Mouse (Mus musculus): ENCODE results near the gene Rpl21. TPM values are rescaled to one million over a fixed set of nuclear protein-coding genes. Genes with fewer than 3 reads are reported as not detected.
A peak's percentile ranks its signal among the peaks of the same experiment; 100 is the strongest.

Rpl21 gene
- total RNA-seq, 4 experiments from 2014 or later, result 131 to 217 (median 174) TPM

DNA sequence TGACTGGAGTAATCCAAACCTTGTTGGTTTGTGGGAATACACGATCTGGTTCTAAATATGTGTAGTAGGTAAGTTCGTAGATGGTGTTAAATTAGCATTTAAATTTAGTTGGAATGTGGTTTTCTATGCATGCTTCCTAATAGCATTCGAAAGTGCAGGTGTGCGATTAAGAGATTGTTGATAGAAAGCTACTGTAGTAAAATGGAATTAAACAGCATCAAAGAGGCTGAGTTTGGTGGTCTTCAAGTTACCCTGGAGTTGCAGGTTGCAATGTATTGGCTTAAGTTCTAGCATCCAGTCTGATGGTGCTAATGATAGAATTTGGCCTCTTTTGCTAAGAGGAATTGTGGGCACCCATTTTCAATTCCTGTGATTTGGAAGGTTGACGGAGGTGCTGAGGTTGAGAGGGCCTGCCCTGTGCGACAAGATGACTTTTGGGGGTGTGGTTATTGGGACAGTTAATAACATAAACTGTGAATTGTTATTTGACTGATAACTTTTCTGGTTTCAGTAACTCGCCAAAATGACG is 1.0 kb downstream of the Rpl21 start:
- DNase-seq (ENCODE audit: low spot score in 2 of 2), result no peak

DNA sequence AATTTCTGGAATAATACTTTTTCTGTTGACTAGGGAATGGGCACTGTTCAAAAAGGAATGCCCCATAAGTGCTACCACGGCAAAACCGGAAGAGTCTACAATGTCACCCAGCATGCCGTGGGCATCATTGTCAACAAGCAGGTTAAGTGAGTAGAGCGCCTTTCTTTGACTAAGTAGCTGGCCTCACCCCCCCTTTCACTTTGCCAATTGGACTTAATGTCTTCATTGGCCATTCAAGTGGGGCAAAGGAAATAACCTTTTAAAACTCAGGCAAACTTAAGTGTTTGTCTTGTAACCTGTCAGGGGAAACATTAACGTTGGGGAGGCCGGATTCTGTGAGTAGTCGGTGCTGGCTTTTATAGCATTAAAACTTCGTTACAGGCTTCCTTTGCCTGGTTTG is 2.3 kb downstream of the Rpl21 start:
- DNase-seq (ENCODE audit: low spot score in 2 of 2), result no peak

DNA sequence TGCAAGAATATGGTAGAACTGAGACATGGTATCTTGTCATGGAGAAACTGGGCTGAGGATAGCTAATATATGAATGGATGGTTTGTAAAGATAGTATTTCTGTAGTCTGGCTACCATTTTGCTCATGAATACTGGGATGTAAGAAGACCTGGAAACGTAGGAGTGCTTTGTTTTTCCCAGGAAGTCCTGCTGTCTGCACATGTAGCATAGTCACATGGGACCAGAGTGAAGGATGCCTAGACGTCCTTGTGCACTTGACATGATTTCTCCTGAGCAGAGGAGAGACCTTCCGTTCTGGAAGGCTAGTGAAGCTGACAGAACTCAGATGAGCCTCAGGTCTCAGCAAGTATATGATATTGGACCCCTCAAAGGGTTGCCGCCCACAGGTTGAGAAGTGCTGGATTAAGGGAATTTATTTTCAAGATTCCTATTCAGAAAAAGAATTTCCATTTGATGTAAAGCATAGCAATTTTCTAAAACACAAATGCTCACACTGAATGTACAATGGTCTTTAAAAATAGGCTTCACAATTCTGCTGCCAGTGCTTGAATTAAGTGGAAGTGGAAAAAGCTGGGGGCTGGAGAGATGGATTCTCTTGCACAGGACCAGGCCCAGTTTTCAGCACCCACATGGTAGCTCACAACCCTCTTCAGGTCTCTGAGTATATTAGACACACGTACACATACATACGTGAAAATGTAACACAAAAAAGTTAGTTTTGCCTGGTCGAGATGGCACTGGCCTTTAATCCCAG is 5.5 kb downstream of the Rpl21 start:
- no peak for DNase-seq (ENCODE audit: low spot score in 2 of 2)

DNA sequence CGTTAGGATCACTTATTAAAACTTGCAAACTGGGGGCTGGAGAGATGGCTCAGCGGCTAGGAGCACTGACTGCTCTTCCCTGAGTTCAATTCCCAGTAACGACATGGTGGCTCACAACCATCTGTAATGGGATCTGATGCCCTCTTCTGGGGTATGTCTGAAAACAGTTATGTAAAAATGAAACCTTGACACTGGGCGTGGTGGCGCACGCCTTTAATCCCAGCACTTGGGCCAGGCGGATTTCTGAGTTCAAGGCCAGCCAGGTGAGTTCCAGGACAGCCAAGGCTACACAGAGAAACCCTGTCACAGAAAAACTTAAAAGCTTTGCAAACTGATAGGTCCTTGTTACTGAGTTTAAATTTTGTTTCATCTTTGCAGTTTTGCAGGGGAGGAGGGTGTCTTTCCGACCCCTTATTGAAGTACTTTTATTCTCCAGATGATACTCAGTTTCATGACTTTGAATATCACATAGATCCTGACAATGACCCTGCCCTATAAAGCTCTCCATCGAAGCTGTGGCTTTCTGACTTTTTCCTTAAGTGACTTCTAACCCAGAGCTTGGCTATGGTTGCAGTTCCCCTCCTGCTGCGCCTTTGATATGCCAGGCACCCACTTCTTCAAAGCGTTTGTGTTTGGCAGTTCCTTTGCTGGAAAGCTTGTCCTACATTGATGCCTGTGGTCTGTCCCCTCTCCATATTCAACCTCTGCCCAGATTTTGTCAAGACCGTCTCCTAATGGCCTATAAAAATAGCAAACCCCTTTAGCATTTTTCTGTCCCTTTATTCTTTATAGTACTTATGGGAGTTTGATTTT is 6.4 kb downstream of the Rpl21 start:
- no peak for DNase-seq (ENCODE audit: low spot score in 2 of 2)

DNA sequence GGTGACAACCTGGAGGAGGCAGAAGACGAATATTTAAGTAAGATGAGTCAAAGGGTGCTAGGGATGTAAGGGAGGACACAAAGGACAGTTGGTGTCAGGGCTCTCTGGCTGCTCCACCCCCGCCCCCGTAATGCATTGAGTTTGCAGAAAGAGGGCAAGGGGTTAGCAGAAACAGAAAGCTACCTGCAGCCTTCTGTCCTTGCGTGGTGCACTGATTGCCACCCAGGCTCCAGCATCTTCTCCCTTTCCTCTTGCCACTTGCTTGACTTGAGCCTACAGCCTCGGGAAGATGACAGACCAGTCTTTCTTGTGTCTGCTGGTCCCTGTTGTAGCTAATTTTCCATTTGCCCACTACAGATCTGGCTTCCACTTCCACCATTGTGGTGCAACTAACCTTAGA is 7.1 kb downstream of the Rpl21 start:
- no peak for DNase-seq (ENCODE audit: low spot score in 2 of 2)

DNA sequence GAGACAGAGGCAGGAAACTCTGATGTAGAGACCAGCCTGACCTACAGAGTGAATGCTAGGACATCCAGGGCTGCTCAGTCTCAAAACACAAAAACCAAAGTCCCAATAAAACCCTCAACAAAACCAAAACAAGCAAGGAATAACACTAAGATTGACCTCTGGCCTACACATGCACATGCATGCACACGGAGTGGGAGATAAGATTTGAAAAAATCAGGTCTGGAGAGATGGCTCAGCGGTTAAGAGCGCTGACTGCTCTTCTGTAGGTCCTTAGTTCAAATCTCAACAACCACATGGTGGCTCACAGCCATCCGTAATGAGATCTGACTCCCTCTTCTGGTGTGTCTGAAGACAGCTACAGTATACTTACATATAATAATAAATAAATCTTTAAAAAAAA is 7.7 kb downstream of the Rpl21 start:
- no peak for DNase-seq (ENCODE audit: low spot score in 2 of 2)

DNA sequence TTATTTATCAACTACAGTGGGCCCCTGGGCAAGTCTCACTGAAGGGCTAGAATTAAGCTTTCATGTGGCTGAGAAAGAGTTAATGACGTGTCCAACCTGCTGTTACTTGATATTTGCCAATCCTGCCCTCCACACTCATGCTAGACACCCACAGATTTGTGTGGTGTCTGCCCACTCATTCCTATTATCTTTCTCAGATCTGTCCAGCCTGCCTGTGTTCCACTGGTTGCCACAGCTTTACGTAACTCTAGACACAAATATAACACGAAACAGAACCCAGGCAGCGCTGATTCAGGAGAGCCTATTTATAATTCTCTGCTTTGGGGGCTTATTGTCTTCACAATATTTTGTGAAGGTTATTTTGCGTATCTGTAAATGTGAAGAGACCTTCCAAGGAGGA is 8.6 kb downstream of the Rpl21 start:
- no peak for DNase-seq (ENCODE audit: low spot score in 2 of 2)

DNA sequence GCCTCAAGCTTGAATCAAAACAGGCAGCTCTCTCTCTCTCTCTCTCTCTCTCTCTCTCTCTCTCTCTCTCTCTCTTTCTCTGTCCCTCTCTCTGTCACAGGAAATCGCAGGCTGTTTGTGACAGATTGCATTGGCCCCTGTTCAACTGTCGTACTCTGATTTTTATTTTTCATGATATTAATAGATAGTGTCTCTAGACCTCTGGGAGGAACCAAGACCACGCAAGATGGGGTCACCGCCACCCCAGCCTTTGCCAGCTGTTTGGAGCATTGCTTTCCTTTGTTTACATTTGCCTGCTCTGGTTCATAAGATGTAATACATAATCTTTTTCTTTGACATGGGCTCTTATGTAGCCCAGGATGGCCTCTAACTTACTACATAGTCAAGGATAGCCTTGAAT is 9.3 kb downstream of the Rpl21 start:
- no peak for DNase-seq (ENCODE audit: low spot score in 2 of 2)

DNA sequence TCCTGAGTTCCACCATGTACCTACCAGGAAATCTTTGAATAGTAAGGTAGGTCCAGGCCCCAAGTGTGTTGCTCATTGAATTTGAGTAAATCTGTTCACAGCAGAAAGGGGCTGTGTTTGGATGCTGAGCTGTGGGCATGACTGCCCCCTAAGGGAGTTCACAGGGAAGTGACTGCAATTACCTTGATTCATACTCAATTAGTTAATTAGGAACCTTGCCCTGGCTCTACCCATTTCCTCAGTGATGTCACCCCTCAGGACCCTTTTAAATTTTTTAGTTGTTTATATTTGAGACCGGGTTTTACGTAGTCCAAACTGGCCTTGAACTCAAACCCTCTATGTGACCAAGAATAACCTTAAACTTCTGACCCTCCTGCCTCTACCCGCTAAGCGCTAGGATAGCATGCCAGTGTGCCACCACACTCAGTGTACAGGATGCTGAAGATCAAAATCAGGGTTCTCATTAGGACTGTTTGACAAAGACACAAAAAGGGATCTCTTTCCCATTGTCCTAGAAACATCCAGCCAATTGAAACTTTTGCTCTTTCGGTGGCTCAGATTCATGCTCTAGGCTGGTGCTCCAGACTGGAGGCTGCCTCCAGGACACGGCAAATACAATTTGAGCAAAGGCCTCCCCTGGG is 11.7 kb downstream of the Rpl21 start:
- no peak for DNase-seq (ENCODE audit: low spot score in 2 of 2)

DNA sequence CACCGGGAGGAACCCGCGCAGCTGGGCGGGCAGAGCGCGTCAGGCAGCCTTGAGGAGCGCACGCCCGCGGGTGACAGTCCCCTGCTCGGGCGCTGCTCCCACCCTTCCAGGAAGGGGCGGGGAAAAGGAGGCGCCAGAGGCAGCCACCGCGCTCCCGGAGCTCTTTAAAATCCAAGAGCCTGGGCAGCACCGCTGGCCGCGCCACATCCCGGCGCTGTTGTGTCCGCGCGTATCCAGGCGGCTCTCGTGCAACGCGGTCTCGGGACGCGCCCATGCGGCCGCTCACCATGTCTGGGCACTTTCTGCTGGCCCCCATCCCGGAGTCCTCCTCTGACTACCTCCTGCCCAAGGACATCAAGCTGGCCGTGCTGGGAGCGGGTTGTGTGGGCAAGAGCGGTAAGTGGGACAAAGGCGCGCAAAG is 12.3 kb downstream of the Rpl21 start, which contains the start of gene Rasl11a:
Gene Rasl11a, plus strand, starts transcription at position 127 of the 421 bp plus-strand sequence.
- peak; percentile 61 to 65 for DNase-seq (ENCODE audit: low spot score in 2 of 2)

DNA sequence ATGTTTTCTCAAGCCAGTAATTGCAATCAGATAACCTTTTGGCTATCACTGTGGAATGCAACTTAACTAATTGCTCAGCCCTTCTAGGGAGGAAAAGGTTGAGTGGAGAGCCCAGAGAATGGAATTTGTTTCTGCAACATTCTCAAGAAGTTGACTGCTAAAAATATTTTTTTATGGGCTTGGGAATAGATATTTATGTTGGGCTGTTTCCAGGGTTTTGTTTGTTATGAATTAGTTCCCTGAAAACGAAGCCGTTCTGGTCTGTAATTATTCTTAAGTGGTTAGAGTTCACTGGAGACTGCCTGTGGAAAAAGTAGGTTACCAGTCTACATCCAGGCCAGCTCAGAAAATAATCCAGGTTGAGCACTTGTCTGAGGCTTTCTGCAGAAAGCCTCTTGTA is 13.8 kb downstream of the Rpl21 start:
- DNase-seq (ENCODE audit: low spot score in 2 of 2), result no peak

DNA sequence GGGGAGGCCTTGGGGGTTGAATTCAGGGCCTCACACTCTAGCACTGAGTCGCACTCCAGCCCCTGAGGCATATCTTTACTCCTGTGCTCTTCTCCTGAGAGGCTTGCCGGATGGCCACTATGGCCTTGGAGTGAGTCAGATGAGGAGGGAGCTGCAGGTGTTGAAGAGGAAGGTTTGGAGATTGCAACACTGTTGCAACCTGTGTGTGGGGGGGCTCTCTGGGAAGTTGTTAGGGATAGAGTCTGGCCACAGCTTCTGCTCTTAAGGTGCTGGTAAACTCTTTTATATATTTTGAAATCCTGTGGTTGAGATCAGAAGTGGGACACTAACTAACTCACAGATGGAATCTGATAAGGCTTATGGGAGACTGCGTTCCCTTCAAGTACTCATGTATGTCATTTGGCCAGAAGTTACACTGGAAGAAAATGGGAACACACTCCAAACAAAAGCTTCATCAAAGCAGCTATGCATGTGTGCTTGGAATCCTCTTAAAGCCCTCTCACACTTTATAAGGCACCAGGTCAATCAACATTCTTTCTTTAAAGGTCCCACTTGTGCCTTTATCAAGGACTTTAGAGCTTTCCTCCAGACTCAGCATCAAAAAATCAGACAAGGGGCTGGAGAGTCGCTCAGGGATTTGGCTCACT is 16.4 kb downstream of the Rpl21 start:
- no peak for DNase-seq (ENCODE audit: low spot score in 2 of 2)

DNA sequence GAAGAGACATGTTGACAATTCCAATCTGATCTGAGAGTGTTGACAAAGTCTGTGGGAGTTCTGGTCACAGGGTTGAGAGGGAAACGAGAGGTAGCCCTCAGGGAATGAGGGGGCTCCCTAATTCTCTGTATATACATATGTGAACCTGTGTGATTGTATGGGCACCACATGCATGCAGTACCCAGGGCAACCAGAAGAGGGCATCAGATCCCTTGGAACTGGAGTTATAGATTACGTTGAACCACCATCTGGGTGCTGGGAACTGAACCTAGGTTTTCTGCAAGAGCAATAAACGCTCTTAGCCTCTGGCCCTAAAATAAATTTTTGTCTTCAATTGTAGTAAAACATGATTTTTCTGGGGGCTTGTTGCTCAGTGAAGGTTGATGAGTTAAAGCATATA is 23.4 kb downstream of the Rpl21 start:
- DNase-seq (ENCODE audit: low spot score in 2 of 2), result no peak

DNA sequence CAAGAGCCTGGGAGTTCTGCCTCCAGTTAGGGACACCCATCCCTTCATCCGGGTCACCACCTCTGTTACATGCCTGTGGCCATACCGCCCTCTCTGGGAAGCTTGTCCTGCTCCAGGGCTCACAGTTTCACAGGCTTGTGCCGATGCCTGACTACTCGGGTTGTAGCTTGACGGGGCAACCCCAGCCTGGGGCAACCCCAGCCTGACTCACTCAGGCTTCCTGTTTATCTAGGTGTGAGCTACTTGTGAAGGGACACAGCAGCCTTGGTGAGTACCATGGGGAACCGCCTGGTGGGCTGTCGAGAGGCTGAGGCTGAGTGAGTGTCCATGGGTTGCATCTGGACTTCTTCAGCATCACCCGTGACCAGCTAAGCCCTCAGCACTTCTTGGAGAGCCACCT is 24.9 kb downstream of the Rpl21 start:
- no peak for DNase-seq (ENCODE audit: low spot score in 2 of 2)

DNA sequence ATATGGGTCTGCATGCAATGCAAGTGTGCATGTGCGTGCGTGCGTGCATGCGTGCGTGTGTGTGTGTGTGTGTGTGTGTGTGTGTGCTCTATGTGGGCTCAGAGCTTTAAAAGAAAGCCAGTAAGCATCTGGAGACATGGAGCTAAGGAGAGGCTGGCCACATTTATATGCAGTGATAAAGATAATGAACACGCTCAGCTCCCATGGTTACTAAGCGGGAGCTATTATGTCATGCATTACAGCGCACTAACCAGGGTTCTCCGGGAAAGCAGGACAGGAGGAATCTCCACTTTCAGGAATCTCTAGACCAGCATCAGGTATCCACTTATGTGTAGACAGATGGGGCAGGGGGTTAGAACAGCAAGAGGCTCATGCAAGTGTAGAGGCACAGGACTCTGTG is 26.1 kb downstream of the Rpl21 start:
- DNase-seq (ENCODE audit: low spot score in 2 of 2), result no peak

DNA sequence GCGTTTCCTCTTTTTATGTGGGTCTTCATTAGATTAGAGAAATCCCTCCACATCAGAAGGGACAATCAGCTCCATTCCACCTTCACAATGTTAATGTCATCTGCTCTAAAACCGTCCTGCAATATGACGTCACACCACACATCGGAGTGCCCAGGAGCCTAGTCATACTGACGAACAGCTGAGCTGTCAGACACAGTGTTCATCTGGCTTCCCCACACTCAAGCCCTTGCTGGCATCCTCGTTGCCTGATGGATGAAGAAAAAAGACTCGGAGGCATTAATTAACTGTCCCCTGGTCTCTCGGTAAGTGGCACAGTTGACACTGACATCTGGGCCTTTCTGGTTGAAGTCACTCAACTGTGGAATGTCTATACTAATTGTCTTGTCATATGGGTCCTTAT is 26.6 kb downstream of the Rpl21 start:
- no peak for DNase-seq (ENCODE audit: low spot score in 2 of 2)

DNA sequence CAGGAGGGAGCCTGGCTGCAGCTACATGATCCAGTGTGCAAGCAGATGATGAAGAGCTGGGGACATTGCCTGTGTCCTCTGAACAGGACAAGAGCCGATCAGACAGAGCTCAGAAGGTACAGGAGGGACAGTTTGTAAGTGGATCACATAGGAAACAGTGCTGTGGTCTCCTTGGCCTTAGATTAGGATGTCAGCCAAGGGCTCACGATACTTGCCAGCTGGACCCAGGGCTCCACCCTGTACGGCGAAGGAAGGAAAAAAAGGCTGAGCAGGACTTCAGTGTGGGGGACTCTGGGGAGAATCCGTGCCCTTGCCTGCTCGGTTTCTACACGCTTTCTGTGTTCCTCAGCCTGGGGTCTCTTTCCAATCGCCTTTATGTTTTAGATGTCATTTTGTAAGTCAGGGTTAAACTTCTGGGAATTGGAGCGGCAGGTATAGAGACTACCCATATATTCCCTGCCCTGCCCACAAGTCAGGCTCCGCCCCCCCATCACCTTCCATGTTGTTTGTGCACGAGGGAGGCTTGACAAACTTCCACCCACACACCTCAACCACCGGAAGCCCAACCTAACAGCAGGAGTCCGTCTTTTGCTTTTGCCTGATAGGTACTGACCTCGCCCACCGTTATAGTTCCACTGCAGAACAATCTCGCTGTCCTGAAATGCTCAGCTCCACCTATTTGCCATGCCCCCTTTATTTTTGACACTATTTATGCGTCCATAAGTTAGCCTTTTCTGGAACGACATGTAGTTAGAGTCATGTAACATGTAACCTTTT is 27.7 kb downstream of the Rpl21 start:
- DNase-seq (ENCODE audit: low spot score in 2 of 2), result no peak

DNA sequence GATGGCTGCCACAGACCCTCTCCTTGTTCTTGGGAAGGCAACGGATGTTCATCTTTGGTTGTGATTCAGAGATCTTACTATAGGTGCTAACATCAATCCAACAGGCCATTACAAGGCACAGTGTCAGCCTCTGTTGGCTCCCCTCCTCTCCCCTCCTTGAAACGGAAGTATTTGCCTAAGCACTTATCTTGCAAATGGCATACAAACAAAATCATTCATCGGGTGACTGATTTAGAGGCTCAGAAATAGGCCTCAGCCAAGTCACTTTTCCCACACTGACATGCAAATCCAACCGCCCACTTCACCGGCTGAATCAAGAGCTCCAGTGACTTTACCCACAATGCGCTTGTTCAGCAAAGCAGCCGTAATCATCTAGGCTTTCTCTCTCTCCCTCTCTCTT is 28.9 kb downstream of the Rpl21 start:
- DNase-seq (ENCODE audit: low spot score in 2 of 2), result peak in 1 of 2 experiments; percentile 74

DNA sequence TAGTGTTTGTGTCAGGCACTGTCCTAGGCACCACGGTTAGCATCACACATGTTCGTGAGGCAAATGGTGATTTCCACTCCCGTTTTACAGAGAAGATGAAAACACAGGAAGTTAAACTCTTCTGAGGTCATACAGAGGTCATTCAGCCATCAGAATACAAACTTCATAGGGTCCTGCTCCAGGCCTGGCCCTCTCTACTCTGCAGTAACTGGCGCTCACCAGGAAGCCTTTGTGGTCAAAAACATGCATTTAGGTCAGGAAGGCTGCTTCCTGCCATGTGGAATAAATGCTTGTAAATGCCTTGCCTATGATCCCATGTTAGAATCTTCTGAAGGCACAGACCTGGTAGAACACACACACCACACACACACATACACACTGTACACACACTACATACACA is 32.8 kb downstream of the Rpl21 start:
- DNase-seq (ENCODE audit: low spot score in 2 of 2), result no peak

DNA sequence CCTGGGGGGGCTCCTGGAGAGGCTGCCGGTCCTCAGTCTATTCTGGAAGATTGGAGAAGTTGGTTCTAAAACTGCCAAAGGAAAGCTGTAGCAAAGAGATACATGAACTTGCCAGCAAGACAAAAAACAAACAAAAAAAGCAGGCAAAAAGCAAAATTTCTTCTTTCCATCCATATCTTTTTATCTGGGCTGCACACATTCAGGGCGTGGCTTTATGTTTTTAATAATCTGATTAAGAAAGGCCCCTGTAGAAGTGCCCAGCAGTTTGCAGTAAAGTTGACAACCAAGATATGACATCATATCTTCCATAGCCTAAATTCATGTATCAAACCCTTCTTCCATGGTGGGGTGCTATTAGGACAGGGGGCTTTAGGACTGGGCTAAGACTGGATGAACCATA is 33.6 kb downstream of the Rpl21 start:
- no peak for DNase-seq (ENCODE audit: low spot score in 2 of 2)
